Mouse (Mus musculus) lung, adult 2 months (tissue): ENCODE results near the gene Olfr747. TPM values are rescaled to one million over a fixed set of nuclear protein-coding genes. Genes with fewer than 3 reads are reported as not detected.
"Not testable (repeated sequence)": the region's sequence is repeated elsewhere in the genome, so short reads cannot be mapped to it uniquely, and the experiment has no call there.

ENCODE experiments used
- DNase-seq: peaks from one replicate; pipeline ENCODE4 v3.0.0; 2022
- H3K4me1 ChIP-seq: fragments of 200-500 bp; 2 replicates; pipeline ENCODE4 v1.6.1; 2011; ENCODE audit warnings: low read length; ENCODE audit not compliant: control insufficient read depth, insufficient read depth
- H3K4me3 ChIP-seq: fragments of 200-500 bp; replicated peaks from 2 replicates; pipeline ENCODE3; 2011; ENCODE audit warnings: low read depth, mild to moderate bottlenecking, control low read depth, low read length; ENCODE audit errors: extremely low read depth
- CTCF ChIP-seq: fragments of 200-500 bp; IDR thresholded peaks from 2 replicates; pipeline ENCODE4 v1.5.1; 2011; ENCODE audit warnings: mild to moderate bottlenecking, low read length, control low read depth; ENCODE audit not compliant: insufficient read depth
- POLR2A ChIP-seq: fragments of 200-500 bp; IDR thresholded peaks from 2 replicates; pipeline ENCODE4 v1.6.1; 2011; ENCODE audit warnings: low read depth, mild to moderate bottlenecking, control low read depth, low read length, borderline replicate concordance; ENCODE audit errors: extremely low read depth
- WGBS: fragments of 180-500 bp; shearing (Covaris S2); methylation state at CpG from one replicate; pipeline ENCODE4 v1.1.7; 2018; 5-methylcytosine and 5-hydroxymethylcytosine counted together
- polyA plus RNA-seq: library from polyadenylated mRNA; depleted of rRNA; stranded (reverse); fragments of >200 nt; gene quantifications from 2 replicates; pipeline ENCODE4 v1.2.3, GENCODE M21; 2012; rRNA removed

Olfr747 gene
- polyA plus RNA-seq: not detected in 2 replicates

DNA sequence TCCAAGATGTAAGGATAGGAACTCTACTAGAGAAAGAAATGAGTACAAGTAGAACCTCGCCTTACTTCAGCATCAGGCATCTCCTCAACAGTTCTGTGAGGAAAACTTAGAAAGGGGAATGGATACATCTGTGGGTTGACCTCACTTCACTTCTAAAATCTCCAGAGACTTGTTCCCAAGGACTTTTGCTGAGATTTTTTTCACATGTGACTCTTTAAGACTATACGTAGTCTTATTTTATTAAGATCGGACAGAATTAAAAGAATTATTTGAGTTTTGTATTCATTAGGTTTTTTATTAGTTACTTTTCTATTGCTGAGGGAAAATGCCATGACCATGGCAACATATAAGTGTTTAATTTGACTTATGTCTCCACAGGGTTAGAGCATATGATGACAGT is at the start of gene Olfr747:
TSS of gene Olfr747 (minus strand) at position 101 of the 400 bp plus-strand sequence.
- 90% methylated on average over 3 of the region's 3 CpGs for WGBS
- TF ChIP-seq CTCF (no peak), POLR2A (no peak)

DNA sequence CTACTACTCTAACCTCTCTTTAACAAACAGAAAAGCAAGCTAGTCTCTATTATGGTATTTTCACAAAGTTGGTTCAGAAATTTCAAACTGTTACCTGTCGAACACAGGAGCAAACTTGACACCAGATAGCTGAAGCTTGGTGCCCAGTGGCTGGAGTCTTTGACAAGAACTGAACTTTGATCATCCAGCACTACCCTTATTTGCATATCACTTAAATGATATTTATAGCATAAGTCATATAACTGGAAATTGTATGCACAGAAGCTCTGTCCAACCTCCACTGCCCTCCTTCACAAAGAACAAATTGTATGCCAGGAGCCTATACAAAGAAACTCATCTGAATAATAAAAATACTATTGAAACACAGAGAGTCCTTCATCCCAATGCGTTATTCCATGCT is 48.6 kb upstream of the Olfr747 start:
- no peak for DNase-seq
- WGBS: 68% methylated on average over 2 of the region's 2 CpGs
- H3K4me1 ChIP-seq: no peaks in the 10 kb centered on the region
- no peak overlapping the region for H3K4me3 ChIP-seq
- no peak for TF ChIP-seq CTCF
- no peak for TF ChIP-seq POLR2A

More for the DNA sequence above, at the start of gene Olfr747:
- no peak for DNase-seq
- H3K4me1 ChIP-seq: no peaks in the 10 kb centered on the region
- H3K4me3 ChIP-seq: no peak within 1 kb of the TSS

DNA sequence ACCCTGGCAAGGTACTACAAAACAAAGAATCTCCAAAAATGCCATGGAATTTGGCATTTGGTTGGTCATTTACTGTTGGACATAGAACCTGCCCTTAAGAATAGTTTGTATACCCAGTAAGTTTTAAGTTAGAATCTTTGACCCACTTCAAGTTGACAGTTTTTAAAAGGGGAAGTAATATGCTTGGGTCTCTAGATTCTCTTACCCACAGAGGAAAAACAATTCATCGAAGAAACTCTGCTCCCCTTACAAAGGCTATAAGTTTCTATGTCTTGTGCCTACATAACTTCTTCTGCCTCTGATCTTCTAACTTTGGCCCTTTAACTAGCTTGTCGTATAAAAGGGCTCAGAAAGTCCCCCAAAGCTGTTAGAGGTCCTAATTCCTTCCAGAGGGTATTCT is 47.3 kb upstream of the Olfr747 start:
- no peak for DNase-seq
- TF ChIP-seq POLR2A (no peak), CTCF (no peak)
- Histone ChIP-seq H3K4me3 (no peak overlapping the region), H3K4me1 (no peaks in the 10 kb centered on the region)
- WGBS: 65% methylated on average over 2 of the region's 2 CpGs

DNA sequence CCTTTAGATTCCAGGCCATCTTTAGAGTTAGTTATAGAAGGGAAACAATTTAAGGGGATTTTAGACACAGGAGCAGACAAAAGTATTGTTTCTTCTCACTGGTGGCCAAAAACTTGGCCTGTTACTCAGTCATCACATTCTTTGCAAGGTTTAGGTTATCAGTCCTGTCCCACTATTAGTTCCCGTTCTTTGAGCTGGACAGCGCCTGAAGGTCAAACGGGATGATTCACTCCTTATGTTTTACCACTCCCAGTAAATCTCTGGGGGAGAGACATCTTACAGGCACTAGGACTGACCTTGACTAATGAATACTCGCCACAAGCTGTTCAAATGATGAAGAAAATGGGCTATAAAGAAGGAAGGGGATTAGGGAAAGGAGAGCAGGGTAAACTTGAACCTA is 29.4 kb upstream of the Olfr747 start:
- not testable (repeated sequence) for H3K4me1 ChIP-seq, DNase-seq, H3K4me3 ChIP-seq
- WGBS: 65% methylated on average over 4 of the region's 4 CpGs

DNA sequence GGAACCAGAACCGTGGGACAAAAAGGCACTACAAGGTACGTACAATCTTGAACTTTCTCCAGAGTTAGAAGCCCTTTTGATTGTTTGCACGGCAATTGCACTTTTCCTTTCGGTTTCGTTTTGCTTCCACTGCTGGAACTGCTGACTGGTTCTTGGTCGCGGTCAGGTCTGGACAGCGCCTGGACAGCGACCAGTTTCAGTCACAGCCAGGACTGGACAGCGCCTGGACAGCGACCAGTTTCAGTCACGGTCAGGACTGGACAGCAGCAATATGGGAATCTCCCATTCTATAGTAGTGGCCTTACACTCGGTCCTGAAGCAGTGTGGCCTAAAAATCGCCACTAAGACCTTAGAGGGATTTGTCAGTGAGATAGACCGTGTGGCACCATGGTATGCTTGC is 26.9 kb upstream of the Olfr747 start:
- WGBS: 85% methylated on average over 15 of the region's 15 CpGs
- DNase-seq, H3K4me1 ChIP-seq, H3K4me3 ChIP-seq: not testable (repeated sequence)

DNA sequence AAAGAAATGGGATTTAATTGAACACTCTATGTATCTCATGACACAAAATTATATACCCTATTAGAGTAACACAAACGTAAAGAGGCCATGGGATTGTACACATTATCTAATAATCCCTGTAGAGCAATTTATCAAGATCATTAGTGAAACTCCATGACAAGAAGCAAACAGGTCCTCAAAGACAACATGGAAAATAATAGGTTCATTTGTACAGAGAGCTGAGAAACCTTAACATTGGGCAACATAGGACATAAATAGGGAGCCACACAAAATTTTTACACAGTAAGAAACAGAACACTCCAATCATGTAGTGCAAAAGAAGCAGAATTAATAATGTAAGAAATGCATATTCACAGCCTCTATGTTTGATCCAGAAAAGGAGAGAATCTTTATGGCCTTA is 14.1 kb upstream of the Olfr747 start, which contains the start of gene Olfr748:
TSS of gene Olfr748 (plus strand) at position 301 of the 400 bp plus-strand sequence.
- no peak for DNase-seq
- Histone ChIP-seq H3K4me1 (no peaks in the 10 kb centered on the region), H3K4me3 (no peak within 1 kb of the TSS)
- no peak for TF ChIP-seq CTCF
- TF ChIP-seq POLR2A: no peak
- WGBS: 58% methylated on average over 1 of the region's 1 CpGs

DNA sequence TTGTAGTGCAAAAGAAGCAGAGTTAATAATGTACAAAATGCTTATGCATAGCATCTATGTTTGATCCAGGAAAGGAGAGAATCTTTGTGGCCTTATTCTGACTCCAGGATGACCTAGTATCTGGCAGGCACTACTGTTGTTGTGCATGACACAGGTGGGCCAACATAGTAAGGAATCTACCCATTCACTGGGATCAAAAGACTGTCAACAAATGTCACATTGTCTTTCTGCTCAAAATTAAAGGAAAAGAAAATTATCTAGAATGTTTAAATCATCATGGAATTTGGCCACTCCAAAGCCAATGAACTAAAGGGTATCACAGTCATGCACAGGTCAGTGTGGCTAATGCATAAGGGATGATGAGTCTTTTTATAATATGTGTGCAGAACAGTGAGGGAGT is 46.2 kb downstream of the Olfr747 start, which contains the start of gene Olfr746:
TSS of gene Olfr746 (plus strand) at position 301 of the 400 bp plus-strand sequence.
- TF ChIP-seq POLR2A: no peak
- no peak for TF ChIP-seq CTCF
- Histone ChIP-seq H3K4me3 (no peak within 1 kb of the TSS), H3K4me1 (no peaks in the 10 kb centered on the region)
- DNase-seq: no peak

DNA sequence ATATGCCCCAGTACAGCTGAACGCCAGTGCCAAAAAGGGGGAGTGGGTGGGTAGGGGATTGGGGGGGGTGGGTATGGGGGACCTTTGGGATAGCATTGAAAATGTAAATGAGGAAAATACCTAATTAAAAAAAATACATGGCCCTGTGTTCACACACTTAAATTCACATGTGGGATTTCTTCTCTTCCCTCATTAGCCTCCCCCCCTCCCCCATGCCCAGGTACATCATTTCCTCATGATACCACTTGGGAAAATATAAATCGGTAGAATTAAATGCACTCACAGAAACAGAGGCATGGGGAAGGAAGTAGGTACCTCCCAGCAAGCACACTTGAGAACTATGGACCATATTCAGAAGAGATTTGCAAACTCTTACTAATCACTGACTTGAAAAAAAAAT is 53.9 kb downstream of the Olfr747 start, which contains the start of gene Olfr745:
TSS of gene Olfr745 (plus strand) at position 301 of the 400 bp plus-strand sequence.
- 86% methylated on average over 2 of the region's 2 CpGs for WGBS
- TF ChIP-seq POLR2A (no peak), CTCF (no peak)
- no peak for DNase-seq

More for the DNA sequence above, 53.9 kb downstream of the Olfr747 start, which contains the start of gene Olfr745:
- no peaks in the 10 kb centered on the region for H3K4me1 ChIP-seq
- no peak within 1 kb of the TSS for H3K4me3 ChIP-seq

Other genes starting within 250 kb of the Olfr747 start
- gene Olfr740, start 247.7 kb downstream of the Olfr747 start, polyA plus RNA-seq: not detected in 2 replicates
- gene Olfr741, start 220.5 kb downstream of the Olfr747 start, polyA plus RNA-seq: not detected in 2 replicates
- gene Olfr742, start 189.6 kb downstream of the Olfr747 start, polyA plus RNA-seq: not detected in 2 replicates
- gene Olfr743, start 171.4 kb downstream of the Olfr747 start, polyA plus RNA-seq: not detected in 2 replicates
- not detected in 2 replicates for gene Olfr744, start 78.3 kb downstream of the Olfr747 start, polyA plus RNA-seq
- not detected in 2 replicates for gene Olfr745, start 53.8 kb downstream of the Olfr747 start, polyA plus RNA-seq
- gene Olfr746, start 46.1 kb downstream of the Olfr747 start, polyA plus RNA-seq: not detected in 2 replicates
- gene Olfr748, start 14.2 kb upstream of the Olfr747 start, polyA plus RNA-seq: not detected in 2 replicates
- not detected in 2 replicates for gene Olfr749, start 51.9 kb upstream of the Olfr747 start, polyA plus RNA-seq
- 22.4 and 32.2 TPM in 2 replicates for gene Ttc5, start 92.3 kb upstream of the Olfr747 start, polyA plus RNA-seq
- gene Ccnb1ip1, start 114.5 kb upstream of the Olfr747 start, polyA plus RNA-seq: not detected in 2 replicates
- 9.6 and 17.4 TPM in 2 replicates for gene Parp2, start 114.6 kb upstream of the Olfr747 start, polyA plus RNA-seq
- 28.1 and 28.6 TPM in 2 replicates for gene Tep1, start 177.4 kb upstream of the Olfr747 start, polyA plus RNA-seq
- 1.4 and 3.7 TPM in 2 replicates for gene Klhl33, start 204.3 kb upstream of the Olfr747 start, polyA plus RNA-seq
- 104 and 122 TPM in 2 replicates for gene Osgep, start 231.7 kb upstream of the Olfr747 start, polyA plus RNA-seq
- gene Apex1, start 231.8 kb upstream of the Olfr747 start, polyA plus RNA-seq: 12.0 and 23.2 TPM in 2 replicates
- 99.1 and 111 TPM in 2 replicates for gene Pip4p1, start 237.7 kb upstream of the Olfr747 start, polyA plus RNA-seq
- gene Pnp, start 237.9 kb upstream of the Olfr747 start, polyA plus RNA-seq: 35.3 and 37.0 TPM in 2 replicates